Mouse (Mus musculus) stomach, embryonic 14.5 days (tissue): Measurements from ENCODE around the gene Bbs9. TPM values are rescaled to one million over a fixed set of nuclear protein-coding genes. Genes with fewer than 3 reads are reported as not detected.

ENCODE experiments used
- ATAC-seq: fragments of 200-750 bp; cut with Nextera tagmentation; 2 replicates; pipeline ENCODE4 v1.8.0; 2017; ENCODE audit warnings: low read depth, moderate TSS enrichment; ENCODE audit not compliant: insufficient number of reproducible peaks, insufficient read depth, low FRiP score
- H3K27ac ChIP-seq: fragments of 300-500 bp; sonication (generic); 2 replicates; pipeline ENCODE4 v1.5.1; 2014; ENCODE audit warnings: mild to moderate bottlenecking, low read length, moderate library complexity, mixed read lengths
- H3K27me3 ChIP-seq: fragments of 300-500 bp; sonication (generic); 2 replicates; pipeline ENCODE4 v1.6.1; 2014; ENCODE audit warnings: low read length, control low read depth, mixed read lengths; ENCODE audit not compliant: control insufficient read depth, insufficient read depth
- H3K36me3 ChIP-seq: fragments of 300-500 bp; sonication (generic); 2 replicates; pipeline ENCODE4 v1.6.1; 2014; ENCODE audit warnings: mild to moderate bottlenecking, control low read depth, low read length, moderate library complexity, mixed read lengths; ENCODE audit not compliant: control insufficient read depth, insufficient read depth
- H3K4me1 ChIP-seq: fragments of 300-500 bp; sonication (generic); 2 replicates; pipeline ENCODE4 v1.6.1; 2014; ENCODE audit warnings: low read length, control low read depth, mixed read lengths; ENCODE audit not compliant: control insufficient read depth, insufficient read depth
- H3K4me2 ChIP-seq: fragments of 300-500 bp; sonication (generic); replicated peaks from 2 replicates; pipeline ENCODE4 v1.6.1; 2014; ENCODE audit warnings: low read depth, low read length, control low read depth
- H3K4me3 ChIP-seq: fragments of 300-500 bp; sonication (generic); 2 replicates; pipeline ENCODE4 v1.5.1; 2014; ENCODE audit warnings: low read depth, low read length, control low read depth
- H3K9ac ChIP-seq: fragments of 300-500 bp; sonication (generic); replicated peaks from 2 replicates; pipeline ENCODE4 v1.6.1; 2014; ENCODE audit warnings: low read depth, mild to moderate bottlenecking, control low read depth, low read length, moderate library complexity, mixed read lengths
- H3K9me3 ChIP-seq: fragments of 300-500 bp; sonication (generic); 2 replicates; pipeline ENCODE4 v1.6.1; 2016; ENCODE audit warnings: low read depth, low read length, control low read depth; ENCODE audit not compliant: control insufficient read depth
- WGBS: fragments of 180-500 bp; shearing (Covaris S2); extraction: QIAGEN DNeasy Blood & Tissue Kit; methylation state at CpG from one replicate; pipeline ENCODE4 v1.1.7; 2014; 5-methylcytosine and 5-hydroxymethylcytosine counted together
- polyA plus RNA-seq: library from polyadenylated mRNA; unstranded; fragments of >200 nt; fragmentation: Nextera tagmentation; extraction: Ambion mirVana; gene quantifications from 2 replicates; pipeline ENCODE4 v1.2.1, GENCODE M21; 2014

The Bbs9 gene
- polyA plus RNA-seq, 1 experiment from 2014 or later: 16.0 TPM

- Histone ChIP-seq H3K4me1 (no peaks in the 10 kb centered on the region), H3K9me3 (no peaks in the 10 kb centered on the region; the same call in 1 of the 2 replicates), H3K9ac (no peak overlapping the region), H3K27ac (no peak overlapping the region), H3K36me3 (no peaks in the 10 kb centered on the region), H3K4me3 (no peak overlapping the region), H3K27me3 (no peaks in the 10 kb centered on the region), H3K4me2 (no peak overlapping the region)
- WGBS: 78% methylated on average over 6 of the region's 6 CpGs
- ATAC-seq: no peak
Measured at GRCm38 (mm10) chr9:22613271-22613824, 137.8 kb downstream of the Bbs9 start.

DNA sequence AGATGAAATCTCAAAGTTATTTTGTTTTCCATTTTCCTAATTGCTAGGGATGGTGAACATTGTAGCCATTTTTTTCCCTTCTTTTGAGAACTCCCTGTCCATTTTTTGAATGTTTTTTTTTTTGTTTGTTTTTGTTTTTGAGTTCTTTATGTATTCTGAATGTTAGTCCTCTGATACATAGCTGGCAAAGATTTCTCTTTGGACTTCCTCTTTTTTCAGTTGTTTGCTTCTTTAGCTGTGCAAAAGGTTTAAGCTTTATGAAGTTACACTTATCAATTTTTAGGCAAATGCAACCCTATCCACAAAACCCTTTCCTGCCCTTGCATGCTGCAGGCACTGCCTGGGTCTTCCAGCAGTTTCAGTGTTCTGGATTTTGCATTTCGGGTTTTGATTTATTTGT is 143.7 kb downstream of the Bbs9 start:
- no peaks in the 10 kb centered on the region for H3K36me3 ChIP-seq
- no peak overlapping the region for H3K4me2 ChIP-seq
- no peaks in the 10 kb centered on the region for H3K4me1 ChIP-seq
- WGBS: 89% methylated on average over 1 of the region's 1 CpGs
- ATAC-seq: no peak
- H3K9ac ChIP-seq: no peak overlapping the region
- no peak overlapping the region for H3K27ac ChIP-seq
- H3K27me3 ChIP-seq: no peaks in the 10 kb centered on the region
- H3K9me3 ChIP-seq: no peaks in the 10 kb centered on the region; the same call in 1 of the 2 replicates
- H3K4me3 ChIP-seq: no peak overlapping the region

- Histone ChIP-seq H3K27me3 (no peaks in the 10 kb centered on the region), H3K36me3 (no peaks in the 10 kb centered on the region), H3K9ac (no peak overlapping the region), H3K4me2 (no peak overlapping the region), H3K4me1 (no peaks in the 10 kb centered on the region), H3K27ac (no peak overlapping the region), H3K9me3 (no peaks in the 10 kb centered on the region), H3K4me3 (no peak overlapping the region)
- WGBS: 55% methylated on average over 9 of the region's 9 CpGs
- no peak for ATAC-seq
Measured at GRCm38 (mm10) chr9:22624966-22625365, 149.5 kb downstream of the Bbs9 start.

GRCm38 (mm10) chr9:22626014-22626413 is 150.5 kb downstream of the Bbs9 start:
- ATAC-seq: no peak
- Histone ChIP-seq H3K4me1 (no peaks in the 10 kb centered on the region), H3K9ac (no peak overlapping the region), H3K27ac (no peak overlapping the region), H3K36me3 (no peaks in the 10 kb centered on the region), H3K9me3 (no peaks in the 10 kb centered on the region), H3K4me3 (no peak overlapping the region), H3K27me3 (no peaks in the 10 kb centered on the region), H3K4me2 (no peak overlapping the region)
- WGBS: 88% methylated on average over 3 of the region's 3 CpGs

DNA sequence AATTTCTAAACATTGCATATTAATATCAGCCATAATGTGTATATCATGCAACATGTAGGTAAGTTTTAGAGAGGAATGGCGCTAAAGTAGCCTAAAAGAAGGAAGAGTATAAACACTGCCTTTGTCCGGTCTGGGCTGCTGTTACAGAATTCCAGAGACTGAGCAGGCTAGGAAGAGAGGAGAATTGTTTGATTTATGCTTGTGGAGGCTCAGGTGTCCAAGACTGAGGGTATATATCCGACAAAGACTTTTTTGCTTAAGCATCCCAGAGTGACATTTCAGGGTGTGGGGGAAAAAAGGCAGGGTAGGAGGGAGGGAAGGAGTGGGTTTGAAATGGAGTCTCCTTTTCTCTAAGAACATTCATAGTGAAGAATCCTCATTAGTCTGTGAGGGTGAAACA is 152.4 kb downstream of the Bbs9 start:
- Histone ChIP-seq H3K27ac (no peak overlapping the region), H3K27me3 (no peaks in the 10 kb centered on the region), H3K9me3 (no peaks in the 10 kb centered on the region), H3K4me3 (no peak overlapping the region), H3K36me3 (no peaks in the 10 kb centered on the region), H3K9ac (no peak overlapping the region), H3K4me2 (no peak overlapping the region), H3K4me1 (no peaks in the 10 kb centered on the region)
- 39% methylated on average over 3 of the region's 3 CpGs for WGBS
- no peak for ATAC-seq

GRCm38 (mm10) chr9:22632800-22633485 is 157.4 kb downstream of the Bbs9 start:
- H3K4me2 ChIP-seq: no peak overlapping the region
- H3K36me3 ChIP-seq: no peaks in the 10 kb centered on the region
- 81% methylated on average over 9 of the region's 9 CpGs for WGBS
- H3K4me3 ChIP-seq: no peak overlapping the region
- ATAC-seq: no peak
- H3K9me3 ChIP-seq: no peaks in the 10 kb centered on the region
- no peaks in the 10 kb centered on the region for H3K4me1 ChIP-seq
- no peak overlapping the region for H3K27ac ChIP-seq
- no peaks in the 10 kb centered on the region for H3K27me3 ChIP-seq
- H3K9ac ChIP-seq: no peak overlapping the region

DNA sequence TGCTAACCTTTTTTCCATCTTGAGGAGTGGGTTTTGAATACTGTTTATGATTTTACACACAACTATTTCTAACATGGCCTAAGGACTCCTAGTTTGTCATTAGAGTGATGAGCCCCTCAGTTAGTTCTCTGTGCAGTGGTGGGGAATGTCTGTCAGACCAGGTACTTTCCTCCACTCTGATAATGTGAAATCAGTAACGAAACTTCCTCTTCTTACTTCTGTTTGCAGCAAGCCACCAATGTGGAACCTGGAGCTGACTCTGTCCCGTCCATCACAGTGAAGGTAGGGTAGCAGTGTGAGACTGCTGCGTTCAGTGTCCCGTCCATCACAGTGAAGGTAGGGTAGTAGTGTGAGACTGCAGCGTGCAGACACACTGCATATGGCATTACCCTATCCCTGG is 163.0 kb downstream of the Bbs9 start:
- Histone ChIP-seq H3K4me1 (no peaks in the 10 kb centered on the region), H3K36me3 (no peaks in the 10 kb centered on the region), H3K4me3 (no peak overlapping the region), H3K27ac (no peak overlapping the region), H3K27me3 (no peaks in the 10 kb centered on the region), H3K4me2 (no peak overlapping the region), H3K9me3 (no peaks in the 10 kb centered on the region), H3K9ac (no peak overlapping the region)
- ATAC-seq: no peak
- 94% methylated on average over 5 of the region's 5 CpGs for WGBS

GRCm38 (mm10) chr9:22640683-22641431 is 165.3 kb downstream of the Bbs9 start:
- no peak overlapping the region for H3K9ac ChIP-seq
- 57% methylated on average over 13 of the region's 13 CpGs for WGBS
- no peak for ATAC-seq
- H3K36me3 ChIP-seq: no peaks in the 10 kb centered on the region
- H3K4me1 ChIP-seq: no peaks in the 10 kb centered on the region
- no peak overlapping the region for H3K4me2 ChIP-seq
- H3K9me3 ChIP-seq: no peaks in the 10 kb centered on the region
- no peak overlapping the region for H3K27ac ChIP-seq
- H3K4me3 ChIP-seq: no peak overlapping the region
- no peaks in the 10 kb centered on the region for H3K27me3 ChIP-seq
